Mouse (Mus musculus): ENCODE data around the gene Fcgr1. TPM values are rescaled to one million over a fixed set of nuclear protein-coding genes. Genes with fewer than 3 reads are reported as not detected.
"Not testable (repeated sequence)": the region's sequence is repeated elsewhere in the genome, so short reads cannot be mapped to it uniquely, and the experiment has no call there.

The Fcgr1 gene
- polyA plus RNA-seq, 1 experiment from 2014 or later = 1.4 TPM

DNA sequence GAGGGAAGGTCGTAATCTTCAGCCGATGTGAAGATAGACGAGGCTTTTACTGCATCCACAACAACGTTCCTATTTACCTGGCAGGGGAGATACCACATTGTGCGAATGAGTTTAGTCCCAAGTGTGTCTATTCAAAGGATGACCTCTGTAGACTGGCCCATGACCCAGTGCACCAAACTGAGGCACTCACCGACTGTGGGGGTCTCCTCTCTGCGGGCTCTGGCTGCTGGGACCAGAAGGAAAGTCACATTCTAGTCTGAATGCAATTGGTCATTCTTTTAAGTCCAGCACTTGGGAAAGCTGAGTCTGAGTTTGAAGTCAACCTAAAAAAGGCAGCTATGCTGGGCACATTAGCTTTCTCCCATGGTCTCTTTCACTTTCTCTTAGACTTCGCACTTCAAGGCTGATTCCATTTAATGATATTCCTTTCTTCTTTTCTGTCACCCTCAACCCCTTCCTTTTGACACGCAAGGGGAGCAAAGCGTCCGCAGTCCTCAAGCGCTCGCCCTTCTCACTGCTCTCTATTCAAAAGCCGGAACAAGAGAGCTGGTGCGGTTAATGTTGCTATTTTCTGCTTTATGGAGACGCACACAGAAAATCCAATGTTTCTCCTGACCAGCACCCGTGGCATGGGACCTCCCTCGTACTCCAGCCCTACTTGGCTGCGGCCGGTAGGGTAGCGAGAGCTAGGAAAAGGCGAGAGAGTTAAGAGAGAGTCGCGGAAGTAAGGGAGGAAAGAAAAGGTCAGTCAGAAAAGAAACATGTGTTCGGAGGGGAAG, 39.8 kb upstream of the Fcgr1 start:
- Histone ChIP-seq H3K4me1 (no peaks in the 10 kb centered on the region), H3K27me3 (peaks cover 96% of the 10 kb centered on the region), H3K9me3 (no peaks in the 10 kb centered on the region), H3K27ac (replicated peaks) (no peak overlapping the region), H3K9ac (replicated peaks) (no peak overlapping the region), H3K4me3 (no peak overlapping the region), H3K4me2 (replicated peaks) (0 out of 2 replicates have a peak overlapping the region, but pooled peaks have one; percentile 7), H3K36me3 (no peaks in the 10 kb centered on the region)
- WGBS = 2% methylated on average over 25 of the region's 25 CpGs
- ATAC-seq (replicated peaks) = no peak

DNA sequence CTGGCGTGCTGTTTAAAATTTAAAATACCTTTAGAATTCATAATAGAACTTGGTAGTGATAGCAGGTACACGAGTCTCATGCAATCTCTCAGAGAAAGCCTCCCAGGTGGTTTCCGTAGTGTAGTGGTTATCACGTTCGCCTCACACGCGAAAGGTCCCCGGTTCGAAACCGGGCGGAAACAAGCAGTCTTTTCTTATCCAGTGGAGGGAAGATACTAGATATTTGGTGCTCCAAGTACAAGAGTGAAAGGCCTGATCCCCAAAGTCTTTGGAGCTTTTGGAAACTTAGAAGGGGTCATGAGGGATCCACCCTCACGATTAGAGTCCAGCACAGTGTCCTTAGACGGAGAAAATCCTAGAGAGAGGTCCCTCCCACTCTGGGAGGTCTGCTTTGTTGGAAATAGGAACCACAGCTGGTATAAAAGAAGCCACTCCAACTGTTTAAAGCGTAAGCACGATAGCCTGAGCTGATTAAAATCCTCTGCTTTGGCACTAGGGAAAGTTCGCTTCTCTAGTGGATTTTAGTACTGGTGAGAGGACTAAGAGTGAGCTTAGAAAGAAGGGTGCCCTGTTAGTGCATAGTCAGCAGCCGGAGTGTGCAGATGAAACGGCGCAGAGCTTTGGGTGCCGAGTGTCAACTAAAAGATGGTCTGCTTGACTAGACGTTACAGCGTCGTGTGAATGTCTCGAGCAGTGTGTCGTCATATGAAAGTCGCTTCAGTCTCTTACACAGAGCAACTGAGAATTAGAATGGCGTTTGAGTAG, 39.0 kb upstream of the Fcgr1 start:
- H3K36me3 ChIP-seq = no peaks in the 10 kb centered on the region
- no peak overlapping the region for H3K27ac ChIP-seq (replicated peaks)
- 4% methylated on average over 27 of the region's 27 CpGs for WGBS

GRCm38 (mm10) chr3:96332000-96332399, 38.2 kb upstream of the Fcgr1 start:
- no peak overlapping the region for H3K27ac ChIP-seq (replicated peaks)
- no peak overlapping the region for H3K4me3 ChIP-seq
- no peak overlapping the region for H3K9ac ChIP-seq (replicated peaks)
- H3K36me3 ChIP-seq = no peaks in the 10 kb centered on the region
- H3K27me3 ChIP-seq = peaks cover 91% of the 10 kb centered on the region
- no peaks in the 10 kb centered on the region for H3K9me3 ChIP-seq
- H3K4me1 ChIP-seq = peaks cover 8% of the 10 kb centered on the region
- H3K4me2 ChIP-seq (replicated peaks) = no peak overlapping the region
- ATAC-seq (replicated peaks) = no peak
- whole genome bisulfite sequencing = 16% methylated on average over 14 of the region's 14 CpGs

More for the DNA sequence above, 39.0 kb upstream of the Fcgr1 start:
- no peak overlapping the region for H3K4me3 ChIP-seq
- no peak for ATAC-seq (replicated peaks)
- H3K9ac ChIP-seq (replicated peaks) = no peak overlapping the region
- H3K9me3 ChIP-seq = no peaks in the 10 kb centered on the region
- peaks cover 6% of the 10 kb centered on the region for H3K4me1 ChIP-seq
- H3K27me3 ChIP-seq = peaks cover 92% of the 10 kb centered on the region
- H3K4me2 ChIP-seq (replicated peaks) = no peak overlapping the region

GRCm38 (mm10) chr3:96331438-96331837, 37.7 kb upstream of the Fcgr1 start:
- H3K27me3 ChIP-seq = peaks cover 91% of the 10 kb centered on the region
- H3K36me3 ChIP-seq = no peaks in the 10 kb centered on the region
- no peaks in the 10 kb centered on the region for H3K9me3 ChIP-seq
- no peak for ATAC-seq (replicated peaks)
- H3K9ac ChIP-seq (replicated peaks) = no peak overlapping the region
- H3K27ac ChIP-seq (replicated peaks) = no peak overlapping the region
- H3K4me3 ChIP-seq = no peak overlapping the region
- H3K4me1 ChIP-seq = peaks cover 8% of the 10 kb centered on the region
- WGBS = 67% methylated on average over 7 of the region's 7 CpGs
- no peak overlapping the region for H3K4me2 ChIP-seq (replicated peaks)

GRCm38 (mm10) chr3:96330603-96331002, 36.8 kb upstream of the Fcgr1 start:
- peaks cover 91% of the 10 kb centered on the region for H3K27me3 ChIP-seq
- H3K4me2 ChIP-seq (replicated peaks) = no peak overlapping the region
- no peak overlapping the region for H3K9ac ChIP-seq (replicated peaks)
- no peaks in the 10 kb centered on the region for H3K9me3 ChIP-seq
- H3K27ac ChIP-seq (replicated peaks) = no peak overlapping the region
- WGBS = 63% methylated on average over 7 of the region's 7 CpGs
- ATAC-seq (replicated peaks) = no peak
- H3K36me3 ChIP-seq = no peaks in the 10 kb centered on the region
- H3K4me3 ChIP-seq = no peak overlapping the region
- peaks cover 8% of the 10 kb centered on the region for H3K4me1 ChIP-seq

- 79% methylated on average over 4 of the region's 4 CpGs for WGBS
- Histone ChIP-seq H3K4me3 (no peak overlapping the region), H3K36me3 (no peaks in the 10 kb centered on the region), H3K27me3 (peaks cover 91% of the 10 kb centered on the region), H3K9me3 (no peaks in the 10 kb centered on the region), H3K27ac (replicated peaks) (no peak overlapping the region), H3K4me2 (replicated peaks) (no peak overlapping the region), H3K4me1 (peaks cover 8% of the 10 kb centered on the region), H3K9ac (replicated peaks) (no peak overlapping the region)
- no peak for ATAC-seq (replicated peaks)
These were observed 36.4 kb upstream of the Fcgr1 start for GRCm38 (mm10) chr3:96330181-96330580.

GRCm38 (mm10) chr3:96328730-96329387, 35.1 kb upstream of the Fcgr1 start:
- ATAC-seq (replicated peaks) = no peak
- H3K36me3 ChIP-seq = no peaks in the 10 kb centered on the region
- H3K27ac ChIP-seq (replicated peaks) = no peak overlapping the region
- H3K4me3 ChIP-seq = no peak overlapping the region
- no peaks in the 10 kb centered on the region for H3K9me3 ChIP-seq
- peaks cover 8% of the 10 kb centered on the region for H3K4me1 ChIP-seq
- no peak overlapping the region for H3K9ac ChIP-seq (replicated peaks)
- 15% methylated on average over 15 of the region's 15 CpGs for WGBS
- peak overlapping the region; percentile 48; the same call in 1 of the 2 replicates for H3K4me2 ChIP-seq (replicated peaks)
- H3K27me3 ChIP-seq = peaks cover 89% of the 10 kb centered on the region

DNA sequence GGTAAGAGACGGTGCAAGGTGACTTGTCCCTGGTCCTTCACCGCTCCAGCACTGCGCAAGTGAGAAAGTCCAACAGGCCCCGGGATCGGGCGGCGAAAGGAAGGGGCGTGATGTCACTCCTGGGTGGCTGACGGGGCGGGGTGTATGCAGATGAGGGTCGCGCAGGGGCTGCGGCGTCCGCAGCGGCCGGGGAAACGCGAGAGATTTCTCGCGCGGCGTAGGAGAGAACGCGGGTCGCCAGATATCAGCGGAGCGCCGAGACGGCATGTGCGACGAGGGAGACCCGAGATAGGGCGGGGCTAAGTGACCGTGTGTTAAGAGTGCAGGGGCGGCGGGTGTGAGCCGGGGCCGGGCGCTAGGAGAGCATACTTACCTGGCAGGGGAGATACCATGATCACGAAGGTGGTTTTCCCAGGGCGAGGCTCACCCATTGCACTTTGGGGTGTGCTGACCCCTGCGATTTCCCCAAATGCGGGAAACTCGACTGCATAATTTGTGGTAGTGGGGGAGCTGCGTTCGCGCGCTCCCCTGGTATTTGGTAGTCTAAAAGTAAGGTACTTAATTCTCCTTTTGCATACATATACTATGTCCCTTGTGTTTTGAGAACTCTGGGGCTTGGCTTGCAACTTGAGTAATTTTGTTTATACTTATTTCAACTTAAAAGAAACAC, 34.4 kb upstream of the Fcgr1 start:
- H3K4me2 ChIP-seq (replicated peaks) = peak overlapping the region; percentile 48
- under 1% methylated on average over 49 of the region's 49 CpGs for WGBS
- H3K4me3 ChIP-seq = peak overlapping the region; percentile 32
- peak; percentile 58; the same call in 1 of the 2 replicates for ATAC-seq (replicated peaks)
- H3K36me3 ChIP-seq; H3K9ac ChIP-seq (replicated peaks); H3K27ac ChIP-seq (replicated peaks); H3K4me1 ChIP-seq; H3K9me3 ChIP-seq: not testable (repeated sequence)
- H3K27me3 ChIP-seq = peaks cover 89% of the 10 kb centered on the region

GRCm38 (mm10) chr3:96327647-96328046, 33.9 kb upstream of the Fcgr1 start:
- Histone ChIP-seq H3K27ac (replicated peaks) (no peak overlapping the region), H3K4me1 (peaks cover 8% of the 10 kb centered on the region), H3K4me2 (replicated peaks) (peak overlapping the region; percentile 48), H3K27me3 (peaks cover 85% of the 10 kb centered on the region), H3K36me3 (no peaks in the 10 kb centered on the region), H3K4me3 (peak overlapping the region; percentile 32), H3K9ac (replicated peaks) (no peak overlapping the region), H3K9me3 (no peaks in the 10 kb centered on the region)
- no peak for ATAC-seq (replicated peaks)
- under 1% methylated on average over 16 of the region's 18 CpGs for WGBS

GRCm38 (mm10) chr3:96327131-96327530, 33.4 kb upstream of the Fcgr1 start:
- H3K27ac ChIP-seq (replicated peaks) = no peak overlapping the region
- no peak overlapping the region for H3K4me3 ChIP-seq
- no peaks in the 10 kb centered on the region for H3K36me3 ChIP-seq
- H3K4me2 ChIP-seq (replicated peaks) = no peak overlapping the region
- no peak overlapping the region for H3K9ac ChIP-seq (replicated peaks)
- 1% methylated on average over 6 of the region's 6 CpGs for WGBS
- H3K4me1 ChIP-seq = peaks cover 8% of the 10 kb centered on the region
- peaks cover 85% of the 10 kb centered on the region for H3K27me3 ChIP-seq
- no peaks in the 10 kb centered on the region for H3K9me3 ChIP-seq
- ATAC-seq (replicated peaks) = no peak

GRCm38 (mm10) chr3:96323806-96324205, 30.0 kb upstream of the Fcgr1 start:
- H3K4me2 ChIP-seq (replicated peaks); H3K36me3 ChIP-seq; H3K4me1 ChIP-seq; H3K4me3 ChIP-seq; H3K9me3 ChIP-seq; ATAC-seq (replicated peaks); H3K9ac ChIP-seq (replicated peaks); H3K27ac ChIP-seq (replicated peaks): not testable (repeated sequence)
- 64% methylated on average over 6 of the region's 6 CpGs for WGBS
- H3K27me3 ChIP-seq = peaks cover 62% of the 10 kb centered on the region

Measured in forebrain, embryonic 15.5 days (tissue).